Mouse (Mus musculus) liver, embryonic 14.5 days (tissue): ENCODE data around the gene Cox10.

Source experiments
- CTCF ChIP-seq: IDR thresholded peaks from 2 replicates; pipeline ENCODE4 v1.5.1; 2016; ENCODE audit warnings: antibody characterized with exemption, low read depth, control low read depth
- EP300 ChIP-seq: IDR thresholded peaks from 2 replicates; pipeline ENCODE4 v1.6.1; 2016; ENCODE audit warnings: antibody characterized with exemption, low read depth

DNA sequence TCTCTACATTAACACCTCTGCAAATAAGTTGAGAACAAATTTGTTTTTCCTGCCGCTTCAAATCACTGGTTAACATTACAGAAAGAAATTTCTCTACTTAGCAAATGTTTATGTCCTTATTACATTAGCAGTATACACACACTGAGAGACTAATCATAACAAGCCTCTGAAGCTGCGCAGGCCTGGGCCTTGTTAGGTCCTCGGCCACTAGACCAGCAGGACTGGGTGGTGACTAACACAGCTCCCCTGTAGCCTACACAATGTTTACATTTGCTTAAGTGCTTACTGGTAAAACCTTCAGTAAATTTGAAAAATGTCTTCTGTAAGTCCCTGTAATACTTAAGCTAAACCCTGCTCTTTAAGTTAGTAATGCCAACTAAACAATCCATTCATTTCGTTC, 92.6 kb downstream of the Cox10 start:
- TF ChIP-seq EP300 (no peak), CTCF (no peak)
